Mouse (Mus musculus) liver, postnatal 0 days (tissue): ENCODE data around the gene Trmu. TPM values are rescaled to one million over a fixed set of nuclear protein-coding genes. Genes with fewer than 3 reads are reported as not detected.

Experiments used
- ATAC-seq: fragments of 200-750 bp; cut with Nextera tagmentation; 2 replicates; pipeline ENCODE4 v1.8.0; 2017; ENCODE audit warnings: mild to moderate bottlenecking, moderate library complexity
- DNase-seq: peaks from one replicate; pipeline ENCODE4 v3.0.0-alpha.2; 2016
- H3K27ac ChIP-seq: fragments of 300-500 bp; sonication (generic); 2 replicates; pipeline ENCODE4 v1.5.1; 2014; ENCODE audit warnings: antibody characterized with exemption, moderate library complexity, mild to moderate bottlenecking, low read depth
- H3K27me3 ChIP-seq: fragments of 300-500 bp; sonication (generic); 2 replicates; pipeline ENCODE4 v1.6.1; 2014; ENCODE audit warnings: low read length, control low read depth, mixed read lengths; ENCODE audit not compliant: insufficient read depth
- H3K36me3 ChIP-seq: fragments of 300-500 bp; sonication (generic); replicated peaks from 2 replicates; pipeline ENCODE4 v1.6.1; 2014; ENCODE audit warnings: mild to moderate bottlenecking, control low read depth, low read length, moderate library complexity, mixed read lengths; ENCODE audit not compliant: insufficient read depth
- H3K4me1 ChIP-seq: fragments of 300-500 bp; sonication (generic); 2 replicates; pipeline ENCODE4 v1.6.1; 2014; ENCODE audit warnings: antibody characterized with exemption, mild to moderate bottlenecking, control low read depth; ENCODE audit not compliant: insufficient read depth
- H3K4me2 ChIP-seq: fragments of 300-500 bp; sonication (generic); 2 replicates; pipeline ENCODE4 v1.6.1; 2014; ENCODE audit warnings: low read depth, mild to moderate bottlenecking, low read length, moderate library complexity, mixed read lengths
- H3K4me3 ChIP-seq: fragments of 300-500 bp; sonication (generic); 2 replicates; pipeline ENCODE4 v1.5.1; 2014; ENCODE audit warnings: low read depth, low read length
- H3K9ac ChIP-seq: fragments of 300-500 bp; sonication (generic); replicated peaks from 2 replicates; pipeline ENCODE4 v1.6.1; 2014; ENCODE audit warnings: mild to moderate bottlenecking, moderate library complexity
- H3K9me3 ChIP-seq: fragments of 300-500 bp; sonication (generic); 2 replicates; pipeline ENCODE4 v1.6.1; 2016; ENCODE audit warnings: mild to moderate bottlenecking, control low read depth, low read length, mixed read lengths
- CTCF ChIP-seq: sonication (generic); IDR thresholded peaks from 2 replicates; pipeline ENCODE4 v1.5.1; 2016; ENCODE audit warnings: antibody characterized with exemption, low read depth
- EP300 ChIP-seq: IDR thresholded peaks from 2 replicates; pipeline ENCODE4 v1.6.1; 2016; ENCODE audit warnings: antibody characterized with exemption, low read depth, mild to moderate bottlenecking
- WGBS: fragments of 180-500 bp; shearing (Covaris S2); extraction: QIAGEN DNeasy Blood & Tissue Kit; methylation state at CpG from one replicate; pipeline ENCODE4 v1.1.7; 2014; ENCODE audit not compliant: insufficient replicate concordance; 5-methylcytosine and 5-hydroxymethylcytosine counted together
- polyA plus RNA-seq: library from polyadenylated mRNA; unstranded; fragments of >200 nt; fragmentation: Nextera tagmentation; extraction: Ambion mirVana; gene quantifications from 2 replicates; pipeline ENCODE4 v1.2.1, GENCODE M21; 2015

Gene Trmu
- polyA plus RNA-seq, 1 experiment from 2014 or later, result 13.9 TPM

GRCm38 (mm10) chr15:85903826-85904225 is 24.7 kb downstream of the Trmu start:
- DNase-seq (peak; percentile 40), ATAC-seq (no peak)
- Histone ChIP-seq H3K4me2 (no peak overlapping the region), H3K4me3 (no peak overlapping the region), H3K9me3 (no peaks in the 10 kb centered on the region), H3K4me1 (no peaks in the 10 kb centered on the region), H3K27ac (no peak overlapping the region), H3K27me3 (no peaks in the 10 kb centered on the region), H3K36me3 (no peaks in the 10 kb centered on the region), H3K9ac (no peak overlapping the region)
- no peak for TF ChIP-seq EP300
- peak; percentile 71 for TF ChIP-seq CTCF
- 41% methylated on average over 8 of the region's 8 CpGs for WGBS

GRCm38 (mm10) chr15:85908660-85909491 is 29.8 kb downstream of the Trmu start:
- no peaks in the 10 kb centered on the region for H3K36me3 ChIP-seq
- no peak for ATAC-seq
- no peaks in the 10 kb centered on the region for H3K27me3 ChIP-seq
- H3K27ac ChIP-seq, result no peak overlapping the region
- H3K4me2 ChIP-seq, result no peak overlapping the region
- DNase-seq, result no peak
- TF ChIP-seq EP300, result no peak
- TF ChIP-seq CTCF, result no peak
- H3K9ac ChIP-seq, result no peak overlapping the region
- H3K4me3 ChIP-seq, result no peak overlapping the region
- no peaks in the 10 kb centered on the region for H3K9me3 ChIP-seq
- no peaks in the 10 kb centered on the region for H3K4me1 ChIP-seq
- 69% methylated on average over 7 of the region's 7 CpGs for WGBS

- Histone ChIP-seq H3K36me3 (no peaks in the 10 kb centered on the region), H3K27me3 (no peaks in the 10 kb centered on the region), H3K9ac (no peak overlapping the region), H3K4me3 (no peak overlapping the region), H3K4me2 (no peak overlapping the region), H3K9me3 (no peaks in the 10 kb centered on the region), H3K27ac (no peak overlapping the region), H3K4me1 (no peaks in the 10 kb centered on the region)
- ATAC-seq (no peak), DNase-seq (no peak)
- TF ChIP-seq EP300 (no peak), CTCF (no peak)
- 60% methylated on average over 3 of the region's 3 CpGs for WGBS
Measured at GRCm38 (mm10) chr15:85909492-85909829, 30.3 kb downstream of the Trmu start.

- H3K27me3 ChIP-seq, result no peaks in the 10 kb centered on the region
- H3K9me3 ChIP-seq, result no peaks in the 10 kb centered on the region
- no peak for TF ChIP-seq CTCF
- WGBS, result 52% methylated on average over 10 of the region's 10 CpGs
- no peak overlapping the region for H3K27ac ChIP-seq
- H3K36me3 ChIP-seq, result no peaks in the 10 kb centered on the region
- H3K4me2 ChIP-seq, result no peak overlapping the region
- no peaks in the 10 kb centered on the region for H3K4me1 ChIP-seq
- no peak overlapping the region for H3K9ac ChIP-seq
- no peak for ATAC-seq
- DNase-seq, result no peak
- no peak overlapping the region for H3K4me3 ChIP-seq
Measured at GRCm38 (mm10) chr15:85909931-85910330, 30.8 kb downstream of the Trmu start.

GRCm38 (mm10) chr15:85913605-85914004 is 34.5 kb downstream of the Trmu start:
- peak; percentile 93 for TF ChIP-seq CTCF
- no peak for TF ChIP-seq EP300
- H3K4me2 ChIP-seq, result no peak overlapping the region
- no peak overlapping the region for H3K27ac ChIP-seq
- WGBS, result 28% methylated on average over 2 of the region's 2 CpGs
- ATAC-seq (no peak), DNase-seq (peak; percentile 89)
- no peaks in the 10 kb centered on the region for H3K36me3 ChIP-seq
- H3K4me1 ChIP-seq, result no peaks in the 10 kb centered on the region
- no peaks in the 10 kb centered on the region for H3K27me3 ChIP-seq
- no peak overlapping the region for H3K4me3 ChIP-seq
- H3K9ac ChIP-seq, result no peak overlapping the region
- H3K9me3 ChIP-seq, result no peaks in the 10 kb centered on the region

GRCm38 (mm10) chr15:85919191-85919891 is 40.2 kb downstream of the Trmu start:
- Histone ChIP-seq H3K27ac (no peak overlapping the region), H3K4me2 (no peak overlapping the region), H3K36me3 (no peaks in the 10 kb centered on the region), H3K27me3 (no peaks in the 10 kb centered on the region), H3K4me1 (no peaks in the 10 kb centered on the region), H3K9me3 (no peaks in the 10 kb centered on the region), H3K9ac (no peak overlapping the region), H3K4me3 (no peak overlapping the region)
- ATAC-seq, result no peak
- TF ChIP-seq EP300, result no peak
- TF ChIP-seq CTCF, result no peak
- no peak for DNase-seq
- 67% methylated on average over 8 of the region's 8 CpGs for WGBS
